21 mouse cellular contexts compared by ENCODE assay signal in genomic region chr9:115803071-115803470, GRCm38 (mm10).
"Had no signal": no experiment of that assay in that cellular context is flagged by ENCODE, and none has a peak within 500 bp of the region (broad histone marks: within the 10 kb centered on the region; RNA-seq: fewer than 3 reads in every experiment).

No protein-coding gene starts in this region.

- H3K27me3 ChIP-seq: limb, embryonic 13.5 days; liver, embryonic 12.5 days; liver, embryonic 15.5 days; lung, embryonic 15.5 days; midbrain, embryonic 12.5 days; midbrain, embryonic 15.5 days; neural tube, embryonic 13.5 days had no signal

- H3K36me3 ChIP-seq: limb, embryonic 10.5 days; limb, embryonic 13.5 days; liver, embryonic 12.5 days; liver, embryonic 15.5 days; lung, embryonic 15.5 days; midbrain, embryonic 12.5 days; midbrain, embryonic 15.5 days; neural tube, embryonic 13.5 days had no signal

- H3K4me1 ChIP-seq: limb, embryonic 13.5 days; liver, embryonic 12.5 days; liver, embryonic 15.5 days; lung, embryonic 15.5 days; midbrain, embryonic 15.5 days had no signal

- H3K9me3 ChIP-seq: limb, embryonic 10.5 days; limb, embryonic 13.5 days; liver, embryonic 12.5 days; liver, embryonic 15.5 days; lung, embryonic 15.5 days; midbrain, embryonic 12.5 days; midbrain, embryonic 15.5 days; neural tube, embryonic 13.5 days had no signal

- H3K4me3 ChIP-seq: limb, embryonic 10.5 days; limb, embryonic 13.5 days; liver, embryonic 12.5 days; liver, embryonic 15.5 days; lung, embryonic 15.5 days; midbrain, embryonic 12.5 days; midbrain, embryonic 15.5 days; myocyte; neural tube, embryonic 13.5 days had no signal

- DNase-seq: kidney, postnatal 14 days; kidney, postnatal 4 days; liver; lung, adult 18-20 months; lung, postnatal 10 days; lung, postnatal 36 days; retina, postnatal 1 day; right cerebral cortex, postnatal 25 days; thymus, adult 2 months; thymus, postnatal 14 days; thymus, postnatal 4 days had no signal

- H3K27ac ChIP-seq: limb, embryonic 10.5 days; limb, embryonic 13.5 days; liver, embryonic 12.5 days; liver, embryonic 15.5 days; lung, embryonic 15.5 days; midbrain, embryonic 12.5 days; midbrain, embryonic 15.5 days; neural tube, embryonic 13.5 days; stomach, postnatal 0 days had no signal
